ENCODE assay signal across 9 mouse cellular contexts in genomic region chr3:49866061-49866515, GRCm38 (mm10).
DNase-seq lines count a peak whose midpoint lies in the region; ATAC-seq and TF ChIP-seq lines count a peak whose summit lies in the region.
"Had no signal": no experiment of that assay in that cellular context is flagged by ENCODE, and none has a peak within 500 bp of the region (broad histone marks: within the 10 kb centered on the region; RNA-seq: fewer than 3 reads in every experiment).

No protein-coding gene starts in this region.

- TF ChIP-seq POLR2A in kidney, adult 2 months (IDR thresholded peaks at IDR 0.05; ENCODE audit: low read depth, low read length): no peak

- no peak overlapping the region for H3K27ac ChIP-seq in kidney, adult 2 months (ENCODE audit: insufficient read depth, low read depth, low read length)
- H3K27ac ChIP-seq in forebrain, embryonic 10.5 days: peak overlapping the region; percentile 85
- peak overlapping the region; percentile 88 for H3K27ac ChIP-seq in neural tube, embryonic 11.5 days (ENCODE audit: low read depth, low read length)

- no peaks in the 10 kb centered on the region for H3K27me3 ChIP-seq in kidney, adult 2 months (replicated peaks; ENCODE audit: control insufficient read depth, insufficient read depth, low read length)
- peaks cover 10% of the 10 kb centered on the region for H3K27me3 ChIP-seq in forebrain, embryonic 10.5 days (ENCODE audit: poor library complexity, severe bottlenecking)
- H3K27me3 ChIP-seq in neural tube, embryonic 11.5 days (ENCODE audit: control insufficient read depth, insufficient read depth, low read length): no peaks in the 10 kb centered on the region
- H3K27me3 ChIP-seq: CH12.LX had no signal

- peak; percentile 97 for ATAC-seq in neural tube, embryonic 11.5 days (ENCODE audit: insufficient read depth, low FRiP score, low TSS enrichment)
- no peak for ATAC-seq in CD4-positive, CD25-positive, alpha-beta regulatory T cell, adult 4 months

- H3K4me2 ChIP-seq in neural tube, embryonic 11.5 days (ENCODE audit: low read depth): peak overlapping the region; percentile 28; the same call in 1 of the 2 replicates

- no peak overlapping the region for H3K4me3 ChIP-seq in kidney, adult 2 months (ENCODE audit: insufficient read depth, low read depth, low read length)
- no peak overlapping the region for H3K4me3 ChIP-seq in forebrain, embryonic 10.5 days
- H3K4me3 ChIP-seq in neural tube, embryonic 11.5 days (ENCODE audit: low read depth, low read length): no peak overlapping the region

- no peaks in the 10 kb centered on the region for H3K4me1 ChIP-seq in kidney, adult 2 months (ENCODE audit: control insufficient read depth, insufficient read depth, low read length)
- peaks cover 36% of the 10 kb centered on the region for H3K4me1 ChIP-seq in forebrain, embryonic 10.5 days
- peaks cover 13% of the 10 kb centered on the region for H3K4me1 ChIP-seq in neural tube, embryonic 11.5 days (ENCODE audit: control insufficient read depth, insufficient read depth, low read length)

- H3K9ac ChIP-seq in neural tube, embryonic 11.5 days (ENCODE audit: low read length): 0 out of 2 replicates have a peak overlapping the region, but pooled peaks have one; percentile 2

- intact Hi-C loops in left cerebral cortex, postnatal 25 days (cut with DNase I): no loop called here

- 37% methylated on average over 11 of the region's 11 CpGs for WGBS in kidney, adult 2 months
- WGBS in forebrain, embryonic 10.5 days: 17% methylated on average over 11 of the region's 11 CpGs
- WGBS in neural tube, embryonic 11.5 days: 5% methylated on average over 11 of the region's 11 CpGs

- no peaks in the 10 kb centered on the region for H3K36me3 ChIP-seq in kidney, adult 2 months (ENCODE audit: control insufficient read depth, insufficient read depth, low read length)
- H3K36me3 ChIP-seq in forebrain, embryonic 10.5 days (replicated peaks): no peaks in the 10 kb centered on the region
- no peaks in the 10 kb centered on the region for H3K36me3 ChIP-seq in neural tube, embryonic 11.5 days (ENCODE audit: control insufficient read depth, insufficient read depth, low read length)

- DNase-seq in kidney, adult 2 months: peak; percentile 9
- no peak for DNase-seq in kidney, adult 18-20 months
- peak; percentile 61 for DNase-seq in forebrain, embryonic 10.5 days (ENCODE audit: extremely low spot score, low spot score)
- peak; percentile 39 for DNase-seq in kidney, postnatal 14 days
- peak; percentile 86 for DNase-seq in neural tube, embryonic 11.5 days (ENCODE audit: low spot score)
- DNase-seq in T-cell, adult 2 months (ENCODE audit: low spot score): no peak
- DNase-seq in left cerebral cortex, postnatal 25 days (ENCODE audit: low spot score in 2 of 2): no peak

- no peak for TF ChIP-seq CTCF in kidney, adult 2 months (conservative IDR thresholded peaks at IDR 0.05; ENCODE audit: insufficient read depth, insufficient read length, low read depth, low read length)

- no peaks in the 10 kb centered on the region for H3K9me3 ChIP-seq in forebrain, embryonic 10.5 days
- no peaks in the 10 kb centered on the region for H3K9me3 ChIP-seq in neural tube, embryonic 11.5 days (ENCODE audit: control insufficient read depth, low read length)

Comparison
In these comparisons a context has a peak if more than half of its experiments do, and no peak if none do; other contexts are left out.
1. DNase-seq: peak in kidney, adult 2 months (single experiment), forebrain, embryonic 10.5 days (single experiment), kidney, postnatal 14 days (single experiment) and neural tube, embryonic 11.5 days (single experiment); none in kidney, adult 18-20 months (single experiment), T-cell, adult 2 months (single experiment) and left cerebral cortex, postnatal 25 days (0 of 2).